Mouse (Mus musculus): ENCODE results near the gene Rerg.

Rerg gene

GRCm38 (mm10) chr6:137170226-137170625 lies at the start of gene Rerg:
Gene Rerg (minus strand): TSS chr6:137170497.
- DNase-seq (ENCODE audit: low read depth, low spot score), result no peak

- no peak for DNase-seq (ENCODE audit: low read depth, low spot score)
Measured at GRCm38 (mm10) chr6:137217841-137218463, 47.7 kb upstream of the Rerg start.

- no peak for DNase-seq (ENCODE audit: low read depth, low spot score)
Measured at GRCm38 (mm10) chr6:137211441-137211840, 41.1 kb upstream of the Rerg start.

- no peak for DNase-seq (ENCODE audit: low read depth, low spot score)
Measured at GRCm38 (mm10) chr6:137210991-137211390, 40.7 kb upstream of the Rerg start.

GRCm38 (mm10) chr6:137209992-137210391 lies 39.7 kb upstream of the Rerg start:
- no peak for DNase-seq (ENCODE audit: low read depth, low spot score)

- DNase-seq (ENCODE audit: low read depth, low spot score), result no peak
Measured at GRCm38 (mm10) chr6:137207126-137207525, 36.8 kb upstream of the Rerg start.

GRCm38 (mm10) chr6:137205662-137206400 lies 35.5 kb upstream of the Rerg start:
- DNase-seq (ENCODE audit: low read depth, low spot score), result peak; percentile 6

- no peak for DNase-seq (ENCODE audit: low read depth, low spot score)
Measured at GRCm38 (mm10) chr6:137202661-137203060, 32.4 kb upstream of the Rerg start.

GRCm38 (mm10) chr6:137201578-137201977 lies 31.3 kb upstream of the Rerg start:
- DNase-seq (ENCODE audit: low read depth, low spot score), result no peak

- no peak for DNase-seq (ENCODE audit: low read depth, low spot score)
Measured at GRCm38 (mm10) chr6:137201166-137201565, 30.9 kb upstream of the Rerg start.

GRCm38 (mm10) chr6:137192063-137192462 lies 21.8 kb upstream of the Rerg start:
- no peak for DNase-seq (ENCODE audit: low read depth, low spot score)

- no peak for DNase-seq (ENCODE audit: low read depth, low spot score)
Measured at GRCm38 (mm10) chr6:137191026-137191425, 20.7 kb upstream of the Rerg start.

GRCm38 (mm10) chr6:137190577-137190976 lies 20.3 kb upstream of the Rerg start:
- DNase-seq (ENCODE audit: low read depth, low spot score), result no peak

GRCm38 (mm10) chr6:137188375-137188926 lies 18.2 kb upstream of the Rerg start:
- no peak for DNase-seq (ENCODE audit: low read depth, low spot score)

- no peak for DNase-seq (ENCODE audit: low read depth, low spot score)
Measured at GRCm38 (mm10) chr6:137187426-137187825, 17.1 kb upstream of the Rerg start.

GRCm38 (mm10) chr6:137180636-137181035 lies 10.3 kb upstream of the Rerg start:
- no peak for DNase-seq (ENCODE audit: low read depth, low spot score)

- no peak for DNase-seq (ENCODE audit: low read depth, low spot score)
Measured at GRCm38 (mm10) chr6:137180115-137180514, 9.8 kb upstream of the Rerg start.

- no peak for DNase-seq (ENCODE audit: low read depth, low spot score)
Measured at GRCm38 (mm10) chr6:137179026-137179425, 8.7 kb upstream of the Rerg start.

- DNase-seq (ENCODE audit: low read depth, low spot score), result no peak
Measured at GRCm38 (mm10) chr6:137170646-137171045, 349 bp upstream of the Rerg start.

- DNase-seq (ENCODE audit: low read depth, low spot score), result peak; percentile 49
Measured at GRCm38 (mm10) chr6:137169171-137169968, 927 bp downstream of the Rerg start.

GRCm38 (mm10) chr6:137166843-137167242 lies 3.5 kb downstream of the Rerg start:
- DNase-seq (ENCODE audit: low read depth, low spot score), result no peak

GRCm38 (mm10) chr6:137163571-137163970 lies 6.7 kb downstream of the Rerg start:
- no peak for DNase-seq (ENCODE audit: low read depth, low spot score)

Measured in CD4-positive helper T cell, adult 2 months (primary cell).